Mouse (Mus musculus) liver, embryonic 12.5 days (tissue): ENCODE data around the gene Uqcc2. TPM values are rescaled to one million over a fixed set of nuclear protein-coding genes. Genes with fewer than 3 reads are reported as not detected.

Source experiments
- ATAC-seq: fragments of 200-750 bp; cut with Nextera tagmentation; 2 replicates; pipeline ENCODE4 v1.8.0; 2017; ENCODE audit warnings: moderate number of reproducible peaks, mild to moderate bottlenecking, moderate library complexity
- H3K27ac ChIP-seq: fragments of 300-500 bp; sonication (generic); 2 replicates; pipeline ENCODE4 v1.5.1; 2016; ENCODE audit warnings: mild to moderate bottlenecking
- H3K27me3 ChIP-seq: fragments of 300-500 bp; sonication (generic); replicated peaks from 2 replicates; pipeline ENCODE4 v1.6.1; 2016; ENCODE audit warnings: mild to moderate bottlenecking, moderate library complexity
- H3K36me3 ChIP-seq: fragments of 300-500 bp; sonication (generic); 2 replicates; pipeline ENCODE4 v1.6.1; 2016; ENCODE audit warnings: mild to moderate bottlenecking, moderate library complexity
- H3K4me1 ChIP-seq: fragments of 300-500 bp; sonication (generic); 2 replicates; pipeline ENCODE4 v1.6.1; 2016
- H3K4me2 ChIP-seq: fragments of 300-500 bp; sonication (generic); 2 replicates; pipeline ENCODE4 v1.6.1; 2016; ENCODE audit warnings: mild to moderate bottlenecking, moderate library complexity
- H3K4me3 ChIP-seq: fragments of 300-500 bp; sonication (generic); 2 replicates; pipeline ENCODE4 v1.5.1; 2016; ENCODE audit warnings: mild to moderate bottlenecking, moderate library complexity
- H3K9ac ChIP-seq: fragments of 300-500 bp; sonication (generic); 2 replicates; pipeline ENCODE4 v1.6.1; 2016; ENCODE audit warnings: mild to moderate bottlenecking, moderate library complexity
- H3K9me3 ChIP-seq: fragments of 300-500 bp; sonication (generic); replicated peaks from 2 replicates; pipeline ENCODE4 v1.6.1; 2016; ENCODE audit warnings: mild to moderate bottlenecking, moderate library complexity
- WGBS: fragments of 180-500 bp; shearing (Covaris S2); methylation state at CpG from one replicate; pipeline ENCODE4 v1.1.7; 2016; ENCODE audit not compliant: insufficient replicate concordance; 5-methylcytosine and 5-hydroxymethylcytosine counted together
- polyA plus RNA-seq: library from polyadenylated mRNA; unstranded; fragments of >200 nt; fragmentation: Nextera tagmentation; extraction: Ambion mirVana; gene quantifications from 2 replicates; pipeline ENCODE4 v1.2.1, GENCODE M21; 2016

The Uqcc2 gene
- polyA plus RNA-seq, 1 experiment from 2014 or later, result 262 TPM

- Histone ChIP-seq H3K27me3 (peaks cover 33% of the 10 kb centered on the region), H3K27ac (no peak overlapping the region), H3K36me3 (no peaks in the 10 kb centered on the region), H3K9ac (no peak overlapping the region), H3K4me3 (no peak overlapping the region), H3K9me3 (no peaks in the 10 kb centered on the region), H3K4me2 (no peak overlapping the region), H3K4me1 (peaks cover 25% of the 10 kb centered on the region)
- no peak for ATAC-seq
- 59% methylated on average over 11 of the region's 11 CpGs for WGBS
Observed at GRCm38 (mm10) chr17:27169952-27170695, 36.4 kb upstream of the Uqcc2 start.

GRCm38 (mm10) chr17:27168569-27168968 lies 34.9 kb upstream of the Uqcc2 start:
- H3K9me3 ChIP-seq, result no peaks in the 10 kb centered on the region
- ATAC-seq, result no peak
- peaks cover 29% of the 10 kb centered on the region for H3K4me1 ChIP-seq
- H3K4me3 ChIP-seq, result no peak overlapping the region
- no peak overlapping the region for H3K9ac ChIP-seq
- H3K4me2 ChIP-seq, result no peak overlapping the region
- no peak overlapping the region for H3K27ac ChIP-seq
- peaks cover 23% of the 10 kb centered on the region for H3K27me3 ChIP-seq
- no peaks in the 10 kb centered on the region for H3K36me3 ChIP-seq
- 80% methylated on average over 4 of the region's 4 CpGs for WGBS

DNA sequence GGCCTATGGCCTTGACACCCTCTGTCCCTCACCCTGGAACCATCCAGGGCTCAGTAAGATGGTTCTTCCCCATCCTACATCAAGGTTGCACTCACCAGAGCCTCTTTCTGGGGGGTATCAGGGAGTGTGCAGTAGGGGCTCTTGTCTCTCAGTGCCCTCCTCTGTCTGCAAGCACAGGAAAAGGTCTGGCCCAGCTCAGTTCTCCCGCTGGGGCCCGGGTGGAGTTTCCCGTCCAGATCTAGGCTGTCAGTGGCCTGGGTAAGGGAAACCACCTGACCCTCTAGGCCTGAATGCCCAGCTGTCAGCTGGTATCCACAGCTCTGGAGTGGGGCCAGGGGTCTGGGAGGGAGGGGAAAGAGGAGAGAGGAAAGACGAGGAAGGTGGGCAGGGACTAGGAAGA lies 33.8 kb upstream of the Uqcc2 start, which contains the start of gene Ip6k3:
Ip6k3 (minus strand) TSS at position 251 of the 400 bp plus-strand sequence.
- H3K9me3 ChIP-seq, result no peaks in the 10 kb centered on the region
- peaks cover 23% of the 10 kb centered on the region for H3K4me1 ChIP-seq
- WGBS, result 53% methylated on average over 4 of the region's 4 CpGs
- H3K36me3 ChIP-seq, result no peaks in the 10 kb centered on the region
- H3K4me3 ChIP-seq, result no peak within 1 kb of the TSS
- ATAC-seq, result no peak
- H3K27ac ChIP-seq, result no peak within 1 kb of the TSS
- no peak within 1 kb of the TSS for H3K4me2 ChIP-seq
- H3K27me3 ChIP-seq, result peaks cover 23% of the 10 kb centered on the region
- no peak within 1 kb of the TSS for H3K9ac ChIP-seq

- WGBS, result 57% methylated on average over 6 of the region's 6 CpGs
- Histone ChIP-seq H3K4me2 (no peak overlapping the region), H3K27ac (no peak overlapping the region), H3K9me3 (no peaks in the 10 kb centered on the region), H3K27me3 (peaks cover 18% of the 10 kb centered on the region), H3K9ac (no peak overlapping the region), H3K36me3 (no peaks in the 10 kb centered on the region), H3K4me3 (no peak overlapping the region), H3K4me1 (peaks cover 23% of the 10 kb centered on the region)
- no peak for ATAC-seq
Observed at GRCm38 (mm10) chr17:27166901-27167300, 33.2 kb upstream of the Uqcc2 start.

DNA sequence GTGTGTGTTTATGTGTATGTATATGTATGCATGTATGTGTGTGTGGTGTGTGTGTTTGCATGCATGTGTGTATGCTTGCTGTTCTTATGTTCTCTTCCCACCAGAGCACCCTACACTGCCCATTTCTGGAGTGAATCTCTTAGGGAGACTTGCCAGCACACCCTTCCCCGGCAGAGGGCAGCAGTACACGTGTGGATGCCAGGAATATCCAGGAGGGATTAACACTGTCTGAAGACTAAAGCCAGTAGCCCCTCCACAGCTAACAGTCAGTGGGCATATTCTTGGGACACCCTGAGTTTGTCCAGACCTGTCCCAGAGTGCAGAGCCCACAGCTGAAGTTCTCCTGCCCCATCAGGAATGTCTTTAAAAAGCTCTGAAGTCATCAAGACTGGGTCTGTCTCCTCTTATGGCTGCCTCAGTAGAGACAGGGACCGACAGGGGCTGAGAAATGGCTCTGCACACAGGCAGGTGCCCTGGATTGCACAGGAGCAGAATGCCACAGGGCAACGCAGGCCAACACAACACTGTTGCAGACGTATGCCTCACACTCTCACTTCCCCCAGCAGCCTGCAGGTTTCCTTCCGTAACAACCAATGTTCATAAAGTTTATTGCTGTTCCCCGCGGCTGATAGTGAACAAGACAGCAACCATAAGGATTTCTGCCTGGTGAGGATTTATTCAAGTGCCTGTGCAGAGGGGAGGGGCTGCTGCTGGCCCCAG lies 31.5 kb upstream of the Uqcc2 start:
- Histone ChIP-seq H3K27ac (peak overlapping the region; percentile 48), H3K36me3 (no peaks in the 10 kb centered on the region), H3K27me3 (peaks cover 11% of the 10 kb centered on the region; the same call in 1 of the 2 replicates), H3K4me3 (no peak overlapping the region), H3K9me3 (no peaks in the 10 kb centered on the region), H3K4me1 (peaks cover 25% of the 10 kb centered on the region), H3K4me2 (peak overlapping the region; percentile 33), H3K9ac (peak overlapping the region; percentile 22; the same call in 1 of the 2 replicates)
- no peak for ATAC-seq
- 65% methylated on average over 8 of the region's 8 CpGs for WGBS

- Histone ChIP-seq H3K4me1 (peaks cover 42% of the 10 kb centered on the region), H3K27ac (no peak overlapping the region), H3K4me3 (no peak overlapping the region), H3K36me3 (no peaks in the 10 kb centered on the region), H3K9ac (no peak overlapping the region), H3K9me3 (no peaks in the 10 kb centered on the region), H3K4me2 (no peak overlapping the region), H3K27me3 (peaks cover 9% of the 10 kb centered on the region; the same call in 1 of the 2 replicates)
- 67% methylated on average over 4 of the region's 4 CpGs for WGBS
- no peak for ATAC-seq
Observed at GRCm38 (mm10) chr17:27160905-27161304, 27.2 kb upstream of the Uqcc2 start.

DNA sequence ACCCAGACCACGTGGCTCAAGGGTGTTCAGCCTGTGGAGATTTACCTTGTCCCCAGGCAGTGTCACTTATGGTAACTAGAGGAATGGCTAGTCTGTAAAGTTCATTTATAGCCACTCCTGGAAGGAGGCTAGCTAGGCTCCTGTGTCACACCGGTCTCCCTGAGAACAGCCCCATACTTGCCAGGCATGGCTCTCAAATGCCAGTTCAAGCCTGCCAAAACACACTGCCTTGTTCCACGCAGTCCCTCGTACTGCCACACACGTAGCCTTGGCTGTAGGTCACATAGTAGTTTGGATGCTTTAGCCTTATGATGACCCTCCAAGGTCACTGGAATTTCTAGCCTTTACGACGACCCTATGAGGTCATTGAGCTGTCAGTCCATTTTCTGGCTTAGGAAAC lies 25.5 kb upstream of the Uqcc2 start:
- Histone ChIP-seq H3K9ac (no peak overlapping the region), H3K4me3 (no peak overlapping the region), H3K9me3 (no peaks in the 10 kb centered on the region), H3K4me1 (peaks cover 44% of the 10 kb centered on the region), H3K27ac (no peak overlapping the region), H3K4me2 (no peak overlapping the region), H3K36me3 (no peaks in the 10 kb centered on the region), H3K27me3 (peaks cover 9% of the 10 kb centered on the region; the same call in 1 of the 2 replicates)
- no peak for ATAC-seq
- 55% methylated on average over 7 of the region's 7 CpGs for WGBS

DNA sequence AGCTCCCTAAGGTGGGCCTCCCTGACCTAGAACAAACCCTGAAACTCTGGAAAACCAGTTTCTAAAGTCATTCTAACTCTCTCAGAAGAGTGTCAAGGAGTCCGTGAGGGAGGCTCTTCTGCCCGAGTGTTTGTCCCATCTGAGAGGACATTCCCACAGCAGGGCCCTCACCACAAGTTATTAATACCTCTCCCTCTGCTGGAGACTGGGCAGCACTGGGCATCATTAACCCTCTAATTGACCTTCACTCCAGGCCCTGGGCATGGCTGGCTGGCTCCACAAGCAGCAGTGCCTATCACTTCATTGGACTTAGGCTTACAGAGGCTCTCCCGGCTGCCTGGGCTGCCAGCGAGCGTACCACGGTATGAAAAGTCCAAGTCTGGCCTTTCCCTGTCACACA lies 24.7 kb upstream of the Uqcc2 start:
- H3K9me3 ChIP-seq, result no peaks in the 10 kb centered on the region
- H3K27ac ChIP-seq, result no peak overlapping the region
- H3K9ac ChIP-seq, result no peak overlapping the region
- H3K36me3 ChIP-seq, result no peaks in the 10 kb centered on the region
- no peak overlapping the region for H3K4me3 ChIP-seq
- WGBS, result 85% methylated on average over 6 of the region's 6 CpGs
- H3K4me2 ChIP-seq, result no peak overlapping the region
- ATAC-seq, result no peak
- peaks cover 52% of the 10 kb centered on the region for H3K4me1 ChIP-seq
- peaks cover 9% of the 10 kb centered on the region; the same call in 1 of the 2 replicates for H3K27me3 ChIP-seq

- 80% methylated on average over 8 of the region's 8 CpGs for WGBS
- Histone ChIP-seq H3K9ac (no peak overlapping the region), H3K4me3 (no peak overlapping the region), H3K27ac (no peak overlapping the region), H3K27me3 (peaks cover 9% of the 10 kb centered on the region), H3K4me2 (no peak overlapping the region), H3K36me3 (no peaks in the 10 kb centered on the region), H3K4me1 (peaks cover 76% of the 10 kb centered on the region), H3K9me3 (no peaks in the 10 kb centered on the region)
- no peak for ATAC-seq
Observed at GRCm38 (mm10) chr17:27155752-27156151, 22.0 kb upstream of the Uqcc2 start.

DNA sequence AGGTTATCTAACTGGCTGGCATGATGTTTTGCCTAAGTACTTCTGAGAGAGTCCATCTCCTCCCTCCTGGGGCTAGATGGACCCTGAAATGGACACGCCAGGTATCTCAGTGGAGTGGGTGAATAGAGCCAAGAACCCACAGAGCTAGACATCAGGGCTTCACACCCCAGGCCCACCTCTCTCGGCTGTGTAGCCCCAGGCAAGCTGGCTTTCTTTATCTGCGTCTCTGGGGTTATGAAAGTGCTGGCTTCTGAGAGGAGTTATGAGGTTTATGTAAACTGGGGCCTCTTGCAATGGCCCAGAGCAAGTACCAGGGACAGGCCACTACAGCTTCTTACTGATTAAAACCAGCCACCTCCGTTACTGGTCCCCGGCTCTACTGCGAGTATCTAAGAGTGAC lies 21.2 kb upstream of the Uqcc2 start:
- Histone ChIP-seq H3K9ac (peak overlapping the region; percentile 10; the same call in 1 of the 2 replicates), H3K4me3 (no peak overlapping the region), H3K9me3 (no peaks in the 10 kb centered on the region), H3K4me2 (no peak overlapping the region), H3K36me3 (no peaks in the 10 kb centered on the region), H3K27ac (no peak overlapping the region), H3K27me3 (peaks cover 7% of the 10 kb centered on the region), H3K4me1 (peaks cover 81% of the 10 kb centered on the region)
- 70% methylated on average over 6 of the region's 6 CpGs for WGBS
- ATAC-seq, result no peak

GRCm38 (mm10) chr17:27154256-27154655 lies 20.5 kb upstream of the Uqcc2 start:
- Histone ChIP-seq H3K4me2 (no peak overlapping the region), H3K9ac (peak overlapping the region; percentile 36; the same call in 1 of the 2 replicates), H3K36me3 (no peaks in the 10 kb centered on the region), H3K27ac (peak overlapping the region; percentile 94), H3K9me3 (no peaks in the 10 kb centered on the region), H3K4me1 (peaks cover 81% of the 10 kb centered on the region), H3K27me3 (peaks cover 13% of the 10 kb centered on the region), H3K4me3 (no peak overlapping the region)
- 88% methylated on average over 14 of the region's 14 CpGs for WGBS
- no peak for ATAC-seq

DNA sequence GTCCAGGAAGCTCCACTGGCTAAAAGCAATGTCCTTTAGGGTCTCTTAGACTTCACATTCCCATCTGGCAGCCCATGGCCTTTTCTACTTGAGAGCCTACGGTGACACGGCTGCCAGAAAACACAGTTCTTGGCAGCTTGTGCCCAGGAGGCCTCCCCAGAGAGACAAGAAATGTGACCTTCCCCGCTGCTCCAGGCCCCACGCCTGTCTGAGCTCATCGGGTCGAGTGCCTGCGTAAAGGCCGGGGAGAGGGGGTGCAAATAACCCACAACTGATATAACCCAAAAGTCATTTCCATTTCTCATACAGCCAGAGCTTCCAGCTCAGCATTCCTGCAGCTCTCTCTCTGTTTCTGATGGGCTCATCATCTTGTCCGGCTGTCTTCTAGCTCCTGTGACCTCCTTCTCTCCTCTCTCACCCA lies 20.1 kb upstream of the Uqcc2 start:
- H3K4me1 ChIP-seq, result peaks cover 76% of the 10 kb centered on the region
- ATAC-seq, result no peak
- peaks cover 16% of the 10 kb centered on the region for H3K27me3 ChIP-seq
- H3K36me3 ChIP-seq, result no peaks in the 10 kb centered on the region
- H3K9ac ChIP-seq, result peak overlapping the region; percentile 36; the same call in 1 of the 2 replicates
- no peak overlapping the region for H3K4me2 ChIP-seq
- no peak overlapping the region for H3K4me3 ChIP-seq
- WGBS, result 67% methylated on average over 9 of the region's 9 CpGs
- H3K9me3 ChIP-seq, result no peaks in the 10 kb centered on the region
- H3K27ac ChIP-seq, result peak overlapping the region; percentile 94
